Mouse (Mus musculus): ENCODE results near the gene Ccdc97.

- TF ChIP-seq CTCF (IDR thresholded peaks at IDR 0.05; ENCODE audit: low read depth, low read length) (no peak), POLR2A (IDR thresholded peaks at IDR 0.05; ENCODE audit: extremely low read depth, insufficient read depth, low read length) (no peak)
Measured at GRCm38 (mm10) chr7:25720760-25721159, 1.9 kb upstream of the Ccdc97 start.

Measured in liver, adult 2 months (tissue).